Mouse (Mus musculus) stomach, adult 2 months (tissue): ENCODE results near the gene Nme6. TPM values are rescaled to one million over a fixed set of nuclear protein-coding genes. Genes with fewer than 3 reads are reported as not detected.

Source experiments
- polyA plus RNA-seq: library from polyadenylated mRNA; depleted of rRNA; stranded (reverse); fragments of >200 nt; gene quantifications from 2 replicates; pipeline ENCODE4 v1.2.3, GENCODE M21; 2012; rRNA removed

The Nme6 gene
- 7.5 and 10.1 TPM in 2 replicates for polyA plus RNA-seq

GRCm38 (mm10) chr9:109832391-109833087 is at the start of gene Nme6:
Gene Nme6 (plus strand): TSS chr9:109832749.

GRCm38 (mm10) chr9:109790570-109790969 is 42.0 kb upstream of the Nme6 start, which contains the start of gene Fbxw27:
Gene Fbxw27 (minus strand): TSS chr9:109790670.

GRCm38 (mm10) chr9:109811980-109812379 is 20.6 kb upstream of the Nme6 start, which contains the start of gene Spink8:
Gene Spink8 (plus strand): TSS chr9:109812280.

GRCm38 (mm10) chr9:109849312-109849758 is 16.8 kb downstream of the Nme6 start, which contains the start of gene Camp:
Gene Camp (minus strand): TSS chr9:109849617.

GRCm38 (mm10) chr9:109874797-109875691 is 42.5 kb downstream of the Nme6 start, which contains the start of gene Cdc25a:
Gene Cdc25a (plus strand): TSS chr9:109875579.

Other genes starting within 250 kb of the Nme6 start
- not detected in 2 replicates for gene Fbxw24, start 206.7 kb upstream of the Nme6 start, polyA plus RNA-seq
- not detected in 2 replicates for gene Fbxw25, start 168.1 kb upstream of the Nme6 start, polyA plus RNA-seq
- gene Fbxw18, start 130.0 kb upstream of the Nme6 start, polyA plus RNA-seq: not detected in 2 replicates
- not detected in 2 replicates for gene Fbxw26, start 86.7 kb upstream of the Nme6 start, polyA plus RNA-seq
- not detected in 2 replicates for gene Fbxw27, start 42.1 kb upstream of the Nme6 start, polyA plus RNA-seq
- gene Spink8, start 20.5 kb upstream of the Nme6 start, polyA plus RNA-seq: 1.4 TPM in 1 of 2 replicates, not detected in the other
- not detected in 2 replicates for gene Camp, start 16.9 kb downstream of the Nme6 start, polyA plus RNA-seq
- gene Cdc25a, start 42.8 kb downstream of the Nme6 start, polyA plus RNA-seq: 4.6 and 6.3 TPM in 2 replicates
- gene Map4, start 98.7 kb downstream of the Nme6 start, polyA plus RNA-seq: 115 and 151 TPM in 2 replicates